Mouse (Mus musculus) liver, embryonic 13.5 days (tissue): ENCODE measurements around the gene Slc44a4. TPM values are rescaled to one million over a fixed set of nuclear protein-coding genes. Genes with fewer than 3 reads are reported as not detected.

ENCODE experiments used
- polyA plus RNA-seq: library from polyadenylated mRNA; unstranded; fragments of >200 nt; fragmentation: Nextera tagmentation; extraction: Ambion mirVana; gene quantifications from 2 replicates; pipeline ENCODE4 v1.2.1, GENCODE M21; 2015

Slc44a4 gene
- polyA plus RNA-seq, 1 experiment from 2014 or later: 1.5 TPM

Other genes starting within 250 kb of the Slc44a4 start
- gene Tnxb, start 243.9 kb upstream of the Slc44a4 start, polyA plus RNA-seq: 0.05 and 0.08 TPM in 2 replicates
- gene C4b, start 170.6 kb upstream of the Slc44a4 start, polyA plus RNA-seq: 1.2 and 1.4 TPM in 2 replicates
- gene Cyp21a1, start 109.9 kb upstream of the Slc44a4 start, polyA plus RNA-seq: not detected in 2 replicates
- 19.9 and 20.2 TPM in 2 replicates for gene Stk19, start 77.5 kb upstream of the Slc44a4 start, polyA plus RNA-seq
- gene Dxo, start 77.4 kb upstream of the Slc44a4 start, polyA plus RNA-seq: 28.6 and 30.9 TPM in 2 replicates
- gene Skiv2l, start 64.3 kb upstream of the Slc44a4 start, polyA plus RNA-seq: 24.0 and 26.1 TPM in 2 replicates
- 60.1 and 65.1 TPM in 2 replicates for gene Nelfe, start 64.1 kb upstream of the Slc44a4 start, polyA plus RNA-seq
- gene Cfb, start 51.9 kb upstream of the Slc44a4 start, polyA plus RNA-seq: 118 and 133 TPM in 2 replicates
- 0.54 and 0.80 TPM in 2 replicates for gene Zbtb12, start 35.0 kb upstream of the Slc44a4 start, polyA plus RNA-seq
- 0.17 TPM in 1 of 2 replicates, not detected in the other for gene Gm20547, start 32.4 kb upstream of the Slc44a4 start, polyA plus RNA-seq
- gene C2, start 16.2 kb upstream of the Slc44a4 start, polyA plus RNA-seq: 11.1 and 11.7 TPM in 2 replicates
- 16.8 and 17.7 TPM in 2 replicates for gene Ehmt2, start 16.0 kb upstream of the Slc44a4 start, polyA plus RNA-seq
- 14.2 and 15.2 TPM in 2 replicates for gene Neu1, start 16.8 kb downstream of the Slc44a4 start, polyA plus RNA-seq
- 0.07 and 0.15 TPM in 2 replicates for gene Hspa1b, start 44.8 kb downstream of the Slc44a4 start, polyA plus RNA-seq
- gene Gm20481, start 55.4 kb downstream of the Slc44a4 start, polyA plus RNA-seq: not detected in 2 replicates
- gene Hspa1a, start 57.7 kb downstream of the Slc44a4 start, polyA plus RNA-seq: 2.1 and 2.3 TPM in 2 replicates
- 0.10 and 0.34 TPM in 2 replicates for gene Hspa1l, start 58.2 kb downstream of the Slc44a4 start, polyA plus RNA-seq
- 163 and 178 TPM in 2 replicates for gene Lsm2, start 67.4 kb downstream of the Slc44a4 start, polyA plus RNA-seq
- gene Vars, start 86.5 kb downstream of the Slc44a4 start, polyA plus RNA-seq: 110 and 112 TPM in 2 replicates
- gene Vwa7, start 102.1 kb downstream of the Slc44a4 start, polyA plus RNA-seq: 0.08 TPM in 2 replicates
- gene Sapcd1, start 113.5 kb downstream of the Slc44a4 start, polyA plus RNA-seq: 2.5 and 2.8 TPM in 2 replicates
- 3.2 and 3.4 TPM in 2 replicates for gene Msh5, start 132.3 kb downstream of the Slc44a4 start, polyA plus RNA-seq
- gene Clic1, start 135.5 kb downstream of the Slc44a4 start, polyA plus RNA-seq: 141 and 147 TPM in 2 replicates
- gene Ddah2, start 144.6 kb downstream of the Slc44a4 start, polyA plus RNA-seq: 28.9 and 30.6 TPM in 2 replicates
- 0.25 and 0.31 TPM in 2 replicates for gene Ly6g6c, start 150.9 kb downstream of the Slc44a4 start, polyA plus RNA-seq
- 4.1 and 5.2 TPM in 2 replicates for gene Mpig6b, start 151.7 kb downstream of the Slc44a4 start, polyA plus RNA-seq
- 0.13 and 0.23 TPM in 2 replicates for gene Ly6g6e, start 162.4 kb downstream of the Slc44a4 start, polyA plus RNA-seq
- gene Ly6g6d, start 163.6 kb downstream of the Slc44a4 start, polyA plus RNA-seq: 0.35 and 0.47 TPM in 2 replicates
- gene Ly6g6f, start 171.1 kb downstream of the Slc44a4 start, polyA plus RNA-seq: 7.2 and 7.3 TPM in 2 replicates
- gene Abhd16a, start 174.8 kb downstream of the Slc44a4 start, polyA plus RNA-seq: 51.0 and 54.9 TPM in 2 replicates
- gene Ly6g5c, start 193.8 kb downstream of the Slc44a4 start, polyA plus RNA-seq: not detected in 2 replicates
- 0.21 and 0.28 TPM in 2 replicates for gene Ly6g5b, start 201.0 kb downstream of the Slc44a4 start, polyA plus RNA-seq
- gene Gpank1, start 207.0 kb downstream of the Slc44a4 start, polyA plus RNA-seq: 14.1 and 14.8 TPM in 2 replicates
- 176 and 182 TPM in 2 replicates for gene Csnk2b, start 207.6 kb downstream of the Slc44a4 start, polyA plus RNA-seq
- 3.1 and 3.6 TPM in 2 replicates for gene D17H6S53E, start 211.9 kb downstream of the Slc44a4 start, polyA plus RNA-seq
- 553 and 573 TPM in 2 replicates for gene Apom, start 217.6 kb downstream of the Slc44a4 start, polyA plus RNA-seq
- 22.4 and 27.4 TPM in 2 replicates for gene Bag6, start 220.7 kb downstream of the Slc44a4 start, polyA plus RNA-seq